Comparison of ENCODE assay signal across 16 mouse cellular contexts in genomic region chr13:97253994-97254393, GRCm38 (mm10). TPM values are rescaled to one million over a fixed set of nuclear protein-coding genes. Genes with fewer than 3 reads are reported as not detected.
DNase-seq lines count a peak whose midpoint lies in the region; ATAC-seq and TF ChIP-seq lines count a peak whose summit lies in the region.
"Had no signal": no experiment of that assay in that cellular context is flagged by ENCODE, and none has a peak within 500 bp of the region (broad histone marks: within the 10 kb centered on the region; RNA-seq: fewer than 3 reads in every experiment).

No protein-coding gene starts in this region.

- peaks cover 90% of the 10 kb centered on the region for H3K4me1 ChIP-seq in forebrain, embryonic 10.5 days
- peaks cover 74% of the 10 kb centered on the region for H3K4me1 ChIP-seq in forebrain, embryonic 14.5 days (ENCODE audit: control insufficient read depth, insufficient read depth, low read length)
- peaks cover 9% of the 10 kb centered on the region; the same call in 1 of the 2 replicates for H3K4me1 ChIP-seq in intestine, postnatal 0 days (replicated peaks; ENCODE audit: control insufficient read depth, insufficient read depth, low read length)

- no peak for ATAC-seq in forebrain, embryonic 14.5 days
- peak; percentile 24; the same call in 1 of the 2 replicates for ATAC-seq in intestine, postnatal 0 days

- peaks cover 7% of the 10 kb centered on the region; the same call in 1 of the 2 replicates for H3K27me3 ChIP-seq in forebrain, embryonic 10.5 days (ENCODE audit: poor library complexity, severe bottlenecking)
- no peaks in the 10 kb centered on the region for H3K27me3 ChIP-seq in forebrain, embryonic 14.5 days (replicated peaks; ENCODE audit: control insufficient read depth, insufficient read depth, low read length)
- no peaks in the 10 kb centered on the region for H3K27me3 ChIP-seq in intestine, postnatal 0 days (replicated peaks; ENCODE audit: control insufficient read depth, insufficient read depth, low read length)

- no peaks in the 10 kb centered on the region for H3K9me3 ChIP-seq in forebrain, embryonic 10.5 days
- H3K9me3 ChIP-seq in forebrain, embryonic 14.5 days (replicated peaks; ENCODE audit: control insufficient read depth, low read length), result no peaks in the 10 kb centered on the region
- H3K9me3 ChIP-seq in intestine, postnatal 0 days (ENCODE audit: control insufficient read depth), result no peaks in the 10 kb centered on the region
- H3K9me3 ChIP-seq: embryonic facial prominence, embryonic 12.5 days; limb, embryonic 10.5 days had no signal

- H3K4me2 ChIP-seq in forebrain, embryonic 14.5 days (ENCODE audit: low read length), result no peak overlapping the region
- peak overlapping the region; percentile 3; the same call in 1 of the 2 replicates for H3K4me2 ChIP-seq in intestine, postnatal 0 days (replicated peaks; ENCODE audit: low read depth)
- H3K4me2 ChIP-seq: embryonic facial prominence, embryonic 12.5 days had no signal

- intact Hi-C loops in left cerebral cortex, postnatal 4 days (cut with DNase I), result no loop called here

- peak overlapping the region; percentile 87 for H3K27ac ChIP-seq in forebrain, embryonic 10.5 days
- H3K27ac ChIP-seq in forebrain, embryonic 14.5 days (ENCODE audit: low read depth, low read length), result peak overlapping the region; percentile 40; the same call in 1 of the 2 replicates
- H3K27ac ChIP-seq in intestine, postnatal 0 days (ENCODE audit: low read depth, low read length), result peak overlapping the region; percentile 80
- H3K27ac ChIP-seq: embryonic facial prominence, embryonic 12.5 days; limb, embryonic 10.5 days had no signal

- no peak for TF ChIP-seq CTCF in intestine, postnatal 0 days (IDR thresholded peaks at IDR 0.05; ENCODE audit: low read depth)

- no peak overlapping the region for H3K4me3 ChIP-seq in forebrain, embryonic 10.5 days
- no peak overlapping the region for H3K4me3 ChIP-seq in forebrain, embryonic 14.5 days (ENCODE audit: low read depth, low read length)
- H3K4me3 ChIP-seq in intestine, postnatal 0 days (ENCODE audit: low read depth, low read length), result no peak overlapping the region
- H3K4me3 ChIP-seq: embryonic facial prominence, embryonic 12.5 days; erythroblast, embryonic 14.5 days; limb, embryonic 10.5 days had no signal

- WGBS in forebrain, embryonic 10.5 days, result 92% methylated on average over 5 of the region's 5 CpGs
- 84% methylated on average over 5 of the region's 5 CpGs for WGBS in forebrain, embryonic 14.5 days
- 64% methylated on average over 5 of the region's 5 CpGs for WGBS in intestine, postnatal 0 days

- DNase-seq in left cerebral cortex, postnatal 4 days, result peak; percentile 25
- no peak for DNase-seq in left cerebral cortex, adult 8-10 months (ENCODE audit: low spot score in 2 of 2)
- no peak for DNase-seq in forebrain, embryonic 10.5 days (ENCODE audit: extremely low spot score, low spot score)
- no peak for DNase-seq in forebrain, embryonic 14.5 days (ENCODE audit: low spot score)
- DNase-seq in cerebellum, adult 9-10 months, result no peak
- DNase-seq in thymus, postnatal 36 days, result no peak
- no peak for DNase-seq in retina, embryonic 14.5 days (ENCODE audit: low spot score)
- DNase-seq: B cell, adult 2 months; gastrocnemius, postnatal 10 days; kidney, adult 18-20 months; kidney, postnatal 14 days; lung, adult 18-20 months had no signal

- peaks cover 46% of the 10 kb centered on the region for H3K36me3 ChIP-seq in forebrain, embryonic 10.5 days (replicated peaks)
- peaks cover 41% of the 10 kb centered on the region for H3K36me3 ChIP-seq in forebrain, embryonic 14.5 days (ENCODE audit: control insufficient read depth, insufficient read depth, low read length)
- peaks cover 22% of the 10 kb centered on the region for H3K36me3 ChIP-seq in intestine, postnatal 0 days (ENCODE audit: control insufficient read depth, insufficient read depth)

- H3K9ac ChIP-seq in forebrain, embryonic 14.5 days (ENCODE audit: low read length), result no peak overlapping the region
- no peak overlapping the region for H3K9ac ChIP-seq in intestine, postnatal 0 days (ENCODE audit: low read depth, low read length)
- H3K9ac ChIP-seq: embryonic facial prominence, embryonic 12.5 days had no signal

RNA-seq across cellular contexts. Expression of gene Enc1, which starts 13.1 kb away (rescaled TPM):
- total RNA-seq in left cerebral cortex, postnatal 4 days (2021), result 100 to 1,000 TPM; 740 to 833 TPM
- total RNA-seq in left cerebral cortex, adult 8-10 months (2022), result 100 to 1,000 TPM; 425 to 545 (median 450) TPM
- polyA plus RNA-seq in forebrain, embryonic 10.5 days (2016; fragmentation: Nextera tagmentation; extraction: Ambion mirVana), result 7.8 and 10.0 TPM in 2 replicates
- polyA plus RNA-seq in forebrain, embryonic 14.5 days (2014; fragmentation: Nextera tagmentation; extraction: Ambion mirVana), result 89.5 and 96.5 TPM in 2 replicates
- 2.3 and 2.6 TPM in 2 replicates for polyA plus RNA-seq in intestine, postnatal 0 days (2015; fragmentation: Nextera tagmentation; extraction: Ambion mirVana)

RNA-seq across cellular contexts. Expression of gene Hexb, which starts 55.8 kb away (rescaled TPM):
- total RNA-seq in left cerebral cortex, postnatal 4 days (2021), result 10 to 100 TPM; 38.9 to 42.2 TPM
- 100 to 1,000 TPM; 108 to 345 (median 194) TPM for total RNA-seq in left cerebral cortex, adult 8-10 months (2022)
- 18.4 and 20.5 TPM in 2 replicates for polyA plus RNA-seq in forebrain, embryonic 10.5 days (2016; fragmentation: Nextera tagmentation; extraction: Ambion mirVana)
- polyA plus RNA-seq in forebrain, embryonic 14.5 days (2014; fragmentation: Nextera tagmentation; extraction: Ambion mirVana), result 38.0 and 41.9 TPM in 2 replicates
- 273 and 300 TPM in 2 replicates for polyA plus RNA-seq in intestine, postnatal 0 days (2015; fragmentation: Nextera tagmentation; extraction: Ambion mirVana)
